Mouse (Mus musculus) embryonic facial prominence, embryonic 13.5 days (tissue): ENCODE data around the gene 4930539E08Rik. TPM values are rescaled to one million over a fixed set of nuclear protein-coding genes. Genes with fewer than 3 reads are reported as not detected.

Experiments
- ATAC-seq: fragments of 200-750 bp; cut with Nextera tagmentation; 2 replicates; pipeline ENCODE4 v1.8.0; 2017; ENCODE audit warnings: low read depth; ENCODE audit not compliant: insufficient number of reproducible peaks, insufficient read depth, low FRiP score, low TSS enrichment
- H3K27ac ChIP-seq: fragments of 300-500 bp; sonication (generic); 2 replicates; pipeline ENCODE4 v1.5.1; 2015; ENCODE audit warnings: moderate library complexity, mild to moderate bottlenecking, inconsistent platforms
- H3K27me3 ChIP-seq: fragments of 300-500 bp; sonication (generic); 2 replicates; pipeline ENCODE4 v1.6.1; 2015; ENCODE audit warnings: mild to moderate bottlenecking, inconsistent platforms
- H3K36me3 ChIP-seq: fragments of 300-500 bp; sonication (generic); 2 replicates; pipeline ENCODE4 v1.6.1; 2015; ENCODE audit warnings: mild to moderate bottlenecking, inconsistent platforms
- H3K4me1 ChIP-seq: fragments of 300-500 bp; sonication (generic); 2 replicates; pipeline ENCODE4 v1.6.1; 2015; ENCODE audit warnings: inconsistent platforms
- H3K4me2 ChIP-seq: fragments of 300-500 bp; sonication (generic); 2 replicates; pipeline ENCODE4 v1.6.1; 2015; ENCODE audit warnings: moderate library complexity, mild to moderate bottlenecking, inconsistent platforms
- H3K4me3 ChIP-seq: fragments of 300-500 bp; sonication (generic); 2 replicates; pipeline ENCODE4 v1.5.1; 2015; ENCODE audit warnings: mild to moderate bottlenecking, inconsistent platforms
- H3K9ac ChIP-seq: fragments of 300-500 bp; sonication (generic); 2 replicates; pipeline ENCODE4 v1.6.1; 2015; ENCODE audit warnings: mild to moderate bottlenecking, inconsistent platforms
- H3K9me3 ChIP-seq: fragments of 300-500 bp; sonication (generic); 2 replicates; pipeline ENCODE4 v1.6.1; 2016; ENCODE audit warnings: inconsistent platforms
- WGBS: fragments of 180-500 bp; shearing (Covaris S2); methylation state at CpG from one replicate; pipeline ENCODE4 v1.1.7; 2015; ENCODE audit warnings: mixed read lengths; 5-methylcytosine and 5-hydroxymethylcytosine counted together
- polyA plus RNA-seq: library from polyadenylated mRNA; unstranded; fragments of >200 nt; fragmentation: Nextera tagmentation; extraction: Ambion mirVana; gene quantifications from 2 replicates; pipeline ENCODE4 v1.2.1, GENCODE M21; 2015

The 4930539E08Rik gene
- polyA plus RNA-seq, 1 experiment from 2014 or later = 0.41 TPM

DNA sequence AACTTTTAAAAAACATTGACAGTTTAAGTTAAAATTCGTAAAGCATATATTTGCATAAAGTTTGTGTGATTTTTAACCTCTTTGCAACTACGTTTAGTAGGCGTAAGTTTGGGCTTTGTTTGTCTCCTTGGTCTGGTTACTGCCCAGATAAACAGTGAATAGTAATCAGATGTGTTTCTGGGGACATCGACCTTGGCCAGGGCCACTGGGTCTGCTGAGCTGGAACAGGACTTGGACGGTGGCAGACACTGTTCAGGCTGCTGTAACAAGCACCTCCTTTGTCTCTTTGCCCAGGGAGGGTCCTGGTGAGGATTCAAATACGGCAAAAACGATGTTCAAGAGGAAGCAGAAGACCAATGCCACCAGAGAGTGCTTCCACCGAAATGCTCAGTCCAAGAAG lies 29.9 kb downstream of the 4930539E08Rik start:
- Histone ChIP-seq H3K36me3 (no peaks in the 10 kb centered on the region), H3K9ac (no peak overlapping the region), H3K27me3 (peaks cover 12% of the 10 kb centered on the region), H3K4me1 (peaks cover 3% of the 10 kb centered on the region), H3K9me3 (no peaks in the 10 kb centered on the region), H3K4me2 (no peak overlapping the region), H3K4me3 (no peak overlapping the region), H3K27ac (no peak overlapping the region)
- no peak for ATAC-seq
- WGBS = 87% methylated on average over 8 of the region's 8 CpGs

DNA sequence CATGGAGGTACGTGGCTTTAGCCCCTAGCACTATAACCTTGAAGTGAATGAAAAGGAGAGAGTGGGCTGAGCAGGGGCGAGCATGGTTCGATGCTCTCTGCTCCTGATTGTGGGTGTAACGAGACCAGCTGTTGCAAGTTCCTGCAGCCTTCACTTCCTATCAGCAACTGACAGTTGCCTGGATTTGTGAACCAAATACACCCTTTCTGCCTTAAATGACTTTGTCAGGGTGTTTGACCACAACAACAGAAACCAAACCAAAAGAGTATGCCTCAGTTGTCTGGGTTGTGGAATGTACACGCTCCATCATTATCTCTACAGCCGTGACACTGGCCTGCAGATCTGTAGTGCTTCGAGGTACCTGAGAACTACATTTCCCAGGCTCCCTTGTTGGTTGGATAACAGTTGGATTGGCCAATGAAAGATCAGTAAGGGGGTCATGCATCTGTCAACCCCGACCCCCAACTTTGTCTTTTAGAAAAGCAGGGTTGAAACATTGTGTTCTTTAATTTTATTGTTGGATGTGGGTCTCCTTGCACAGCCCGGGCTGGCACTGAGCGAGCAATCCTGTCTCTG lies 31.1 kb downstream of the 4930539E08Rik start:
- WGBS = 67% methylated on average over 10 of the region's 10 CpGs
- Histone ChIP-seq H3K9me3 (no peaks in the 10 kb centered on the region), H3K36me3 (no peaks in the 10 kb centered on the region), H3K27ac (no peak overlapping the region), H3K4me2 (no peak overlapping the region), H3K27me3 (peaks cover 14% of the 10 kb centered on the region), H3K4me1 (peaks cover 9% of the 10 kb centered on the region), H3K4me3 (no peak overlapping the region), H3K9ac (no peak overlapping the region)
- no peak for ATAC-seq

DNA sequence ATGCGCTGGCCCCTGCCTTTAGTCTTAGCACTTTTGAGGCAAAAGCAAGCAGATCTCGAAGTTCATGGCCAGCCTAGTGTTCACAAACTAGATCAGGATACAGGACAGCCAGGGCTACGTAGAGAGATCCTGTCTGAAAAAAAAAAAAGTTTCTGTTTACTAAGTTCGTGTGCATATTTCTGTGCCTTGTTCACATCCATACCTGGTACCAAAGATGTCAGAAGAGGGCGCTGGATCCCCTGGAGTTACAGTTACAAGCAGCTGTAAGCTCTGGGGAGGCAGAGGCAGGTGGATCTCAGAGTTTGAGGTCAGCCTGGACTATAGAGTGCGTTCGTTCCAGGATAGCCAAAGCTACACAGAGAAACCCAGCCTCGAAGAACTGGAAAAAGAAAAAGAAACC lies 32.3 kb downstream of the 4930539E08Rik start:
- Histone ChIP-seq H3K4me3 (no peak overlapping the region), H3K4me2 (peak overlapping the region; percentile 34), H3K9ac (no peak overlapping the region), H3K27me3 (peaks cover 17% of the 10 kb centered on the region), H3K36me3 (no peaks in the 10 kb centered on the region), H3K27ac (no peak overlapping the region), H3K9me3 (no peaks in the 10 kb centered on the region), H3K4me1 (peaks cover 9% of the 10 kb centered on the region)
- WGBS = 45% methylated on average over 8 of the region's 8 CpGs
- no peak for ATAC-seq

DNA sequence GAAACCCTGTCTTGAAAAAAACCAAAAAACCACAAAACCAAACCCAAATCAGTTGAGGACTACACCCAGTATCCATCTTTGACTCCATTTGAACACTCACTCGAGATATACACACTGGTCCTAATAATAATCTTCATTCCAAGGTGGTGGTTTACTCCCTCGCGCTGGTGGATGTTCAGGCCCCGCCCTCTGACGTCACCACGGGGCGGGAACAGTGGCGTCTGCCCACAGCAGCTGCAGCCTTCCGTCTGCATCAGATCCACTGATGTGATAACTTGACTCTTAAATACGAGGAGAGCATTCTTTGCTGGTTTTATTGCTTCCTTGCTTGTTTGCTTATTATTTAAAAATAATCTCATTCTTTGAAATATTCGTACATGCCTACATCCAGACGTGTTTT lies 32.8 kb downstream of the 4930539E08Rik start:
- WGBS = 3% methylated on average over 12 of the region's 12 CpGs
- ATAC-seq = no peak
- no peak overlapping the region for H3K4me3 ChIP-seq
- H3K36me3 ChIP-seq = no peaks in the 10 kb centered on the region
- no peak overlapping the region for H3K27ac ChIP-seq
- H3K9me3 ChIP-seq = no peaks in the 10 kb centered on the region
- peak overlapping the region; percentile 34 for H3K4me2 ChIP-seq
- H3K9ac ChIP-seq = no peak overlapping the region
- H3K27me3 ChIP-seq = peaks cover 17% of the 10 kb centered on the region
- H3K4me1 ChIP-seq = peaks cover 9% of the 10 kb centered on the region

DNA sequence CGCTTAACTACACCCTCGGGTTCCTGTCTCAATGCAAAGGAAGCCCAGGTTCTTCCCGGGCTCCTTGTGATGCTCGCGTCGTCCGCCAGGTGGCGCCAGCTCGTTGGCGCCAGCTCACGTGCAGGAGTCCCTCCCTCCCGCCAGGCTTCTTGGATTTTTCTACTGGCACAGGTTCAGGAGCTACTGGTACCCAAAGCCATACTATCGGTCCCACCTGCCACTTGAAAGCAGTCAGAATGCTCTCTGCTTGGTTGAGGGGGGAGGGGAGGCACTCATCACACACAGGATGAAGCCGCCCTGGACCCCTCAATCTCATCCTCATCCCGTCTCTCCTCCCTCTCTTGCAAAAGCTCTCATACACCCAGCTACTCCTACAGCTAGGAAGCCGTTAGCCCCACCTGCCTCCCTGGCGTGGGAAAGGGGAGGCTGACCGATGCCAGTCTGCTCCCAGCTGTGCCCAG lies 35.2 kb downstream of the 4930539E08Rik start:
- H3K9ac ChIP-seq = no peak overlapping the region
- H3K36me3 ChIP-seq = no peaks in the 10 kb centered on the region
- WGBS = 6% methylated on average over 18 of the region's 18 CpGs
- no peaks in the 10 kb centered on the region for H3K9me3 ChIP-seq
- H3K4me1 ChIP-seq = peaks cover 25% of the 10 kb centered on the region
- peak overlapping the region; percentile 45 for H3K4me2 ChIP-seq
- H3K4me3 ChIP-seq = no peak overlapping the region
- peaks cover 17% of the 10 kb centered on the region for H3K27me3 ChIP-seq
- ATAC-seq = no peak
- no peak overlapping the region for H3K27ac ChIP-seq

DNA sequence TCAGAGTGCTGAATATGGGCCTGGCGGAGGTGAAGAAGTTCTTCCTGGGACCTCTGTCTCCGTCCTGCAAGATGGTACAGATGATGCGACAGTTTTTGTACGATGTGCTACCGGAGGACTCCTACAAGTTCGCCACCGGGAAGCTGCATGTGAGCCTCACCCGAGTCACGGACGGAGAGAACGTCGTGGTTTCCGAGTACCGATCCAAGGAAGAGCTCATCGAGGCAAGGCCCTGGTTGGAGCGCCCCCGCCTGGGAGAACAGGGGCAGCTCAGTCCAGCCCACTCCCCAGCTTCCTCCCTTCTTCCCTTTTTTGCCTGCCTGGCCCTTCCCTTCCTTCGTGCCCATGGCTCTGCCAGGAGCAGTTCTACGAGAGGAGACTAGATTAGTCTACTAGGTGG lies 38.3 kb downstream of the 4930539E08Rik start:
- Histone ChIP-seq H3K27me3 (peaks cover 17% of the 10 kb centered on the region), H3K27ac (no peak overlapping the region), H3K4me1 (peaks cover 25% of the 10 kb centered on the region), H3K9me3 (no peaks in the 10 kb centered on the region), H3K9ac (peak overlapping the region; percentile 44; the same call in 1 of the 2 replicates), H3K4me2 (peak overlapping the region; percentile 47), H3K4me3 (peak overlapping the region; percentile 9; the same call in 1 of the 2 replicates), H3K36me3 (no peaks in the 10 kb centered on the region)
- no peak for ATAC-seq
- 12% methylated on average over 19 of the region's 19 CpGs for WGBS

DNA sequence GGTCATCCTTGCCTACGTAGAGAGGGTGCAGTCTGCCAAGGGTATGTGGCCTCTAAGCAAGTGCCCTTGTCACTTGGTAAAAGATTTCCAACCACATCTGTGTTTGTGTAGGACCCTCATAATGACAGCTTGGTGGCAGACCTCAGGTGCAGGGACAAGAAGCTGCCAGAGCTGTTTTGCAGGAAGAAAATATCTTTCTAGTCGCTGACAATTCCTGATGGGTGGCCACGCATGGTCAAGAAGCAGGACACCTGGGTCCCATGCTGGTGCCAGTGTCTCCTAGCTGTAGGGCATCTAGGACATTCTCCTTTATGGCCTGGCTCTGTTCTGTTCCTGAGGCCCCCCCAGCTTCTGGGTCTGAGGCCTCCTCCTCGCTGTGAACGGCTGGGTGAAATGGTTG lies 38.8 kb downstream of the 4930539E08Rik start:
- Histone ChIP-seq H3K9ac (peak overlapping the region; percentile 44; the same call in 1 of the 2 replicates), H3K4me1 (peaks cover 25% of the 10 kb centered on the region), H3K9me3 (no peaks in the 10 kb centered on the region), H3K36me3 (no peaks in the 10 kb centered on the region), H3K27ac (no peak overlapping the region), H3K27me3 (peaks cover 15% of the 10 kb centered on the region), H3K4me2 (peak overlapping the region; percentile 47; the same call in 1 of the 2 replicates), H3K4me3 (peak overlapping the region; percentile 9; the same call in 1 of the 2 replicates)
- 61% methylated on average over 5 of the region's 5 CpGs for WGBS
- ATAC-seq = no peak

DNA sequence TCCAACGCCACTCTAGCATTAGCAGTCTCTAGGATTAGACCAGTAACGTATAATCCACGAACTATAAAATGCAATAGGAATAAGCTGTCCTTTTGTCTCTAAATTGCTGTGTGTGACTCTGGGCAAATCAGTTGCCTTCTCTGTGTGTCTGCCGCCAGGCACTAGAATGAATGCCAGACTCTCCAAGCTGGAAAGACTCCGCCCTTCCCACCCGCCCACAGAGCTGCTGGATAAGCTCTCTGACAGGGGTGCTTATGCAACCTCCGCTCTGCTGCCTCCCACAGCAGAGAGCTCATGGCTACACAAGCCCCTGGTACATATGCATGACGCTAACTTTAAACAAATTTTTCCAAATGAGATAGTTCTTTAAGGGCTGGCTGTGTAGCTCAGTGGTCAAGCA lies 39.8 kb downstream of the 4930539E08Rik start:
- Histone ChIP-seq H3K27me3 (peaks cover 6% of the 10 kb centered on the region; the same call in 1 of the 2 replicates), H3K9me3 (no peaks in the 10 kb centered on the region), H3K27ac (no peak overlapping the region), H3K4me3 (no peak overlapping the region), H3K36me3 (no peaks in the 10 kb centered on the region), H3K4me2 (no peak overlapping the region), H3K9ac (no peak overlapping the region), H3K4me1 (peaks cover 25% of the 10 kb centered on the region)
- ATAC-seq = no peak
- 36% methylated on average over 8 of the region's 8 CpGs for WGBS

DNA sequence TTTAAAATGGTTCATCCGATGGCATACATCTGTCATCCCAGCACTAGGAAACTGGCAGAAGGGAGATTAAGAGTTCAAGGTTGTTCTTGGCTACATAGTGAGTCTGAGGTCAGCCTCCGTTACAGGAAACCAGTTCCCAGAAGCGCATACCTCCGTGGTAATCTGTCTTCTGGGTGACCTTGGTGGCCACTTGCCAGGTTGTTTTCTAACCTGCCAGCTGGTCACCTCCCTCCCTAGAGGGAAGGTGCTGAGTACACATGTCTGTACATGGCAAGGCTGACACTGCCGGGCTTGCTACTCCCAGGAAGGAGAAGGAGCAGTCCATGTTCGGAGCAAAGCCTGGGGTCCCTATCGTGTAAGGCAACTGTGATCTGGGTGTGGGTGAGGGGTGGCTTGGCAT lies 40.3 kb downstream of the 4930539E08Rik start:
- Histone ChIP-seq H3K4me2 (no peak overlapping the region), H3K4me1 (peaks cover 20% of the 10 kb centered on the region), H3K4me3 (no peak overlapping the region), H3K9me3 (no peaks in the 10 kb centered on the region), H3K36me3 (no peaks in the 10 kb centered on the region), H3K27ac (no peak overlapping the region), H3K9ac (no peak overlapping the region), H3K27me3 (0 out of 2 replicates have a peak, but pooled peaks cover 3% of the 10 kb centered on the region)
- ATAC-seq = no peak
- WGBS = 73% methylated on average over 7 of the region's 7 CpGs

DNA sequence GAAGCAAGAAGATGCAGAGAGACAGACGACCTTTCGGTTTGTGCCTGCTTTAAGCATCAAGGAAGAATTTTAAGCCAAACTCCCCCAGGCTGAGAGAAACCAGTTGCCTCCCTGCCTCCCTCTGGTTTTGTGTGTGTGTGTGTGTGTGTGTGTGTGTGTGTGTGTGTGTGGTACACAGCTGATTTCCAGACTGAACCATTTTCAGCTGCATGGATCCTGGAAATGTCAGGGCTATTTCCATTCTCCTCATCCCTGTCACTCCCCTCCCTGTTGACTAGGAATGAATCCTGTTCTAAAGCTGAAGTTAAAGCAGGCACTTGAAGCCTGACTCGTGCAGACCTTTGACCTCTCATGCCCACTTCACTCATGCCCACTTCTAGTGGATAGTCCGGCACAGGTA lies 40.9 kb downstream of the 4930539E08Rik start:
- H3K27me3 ChIP-seq = 0 out of 2 replicates have a peak, but pooled peaks cover 3% of the 10 kb centered on the region
- peaks cover 18% of the 10 kb centered on the region for H3K4me1 ChIP-seq
- H3K9me3 ChIP-seq = no peaks in the 10 kb centered on the region
- WGBS = 72% methylated on average over 4 of the region's 4 CpGs
- H3K36me3 ChIP-seq = no peaks in the 10 kb centered on the region
- no peak overlapping the region for H3K27ac ChIP-seq
- ATAC-seq = no peak
- no peak overlapping the region for H3K4me3 ChIP-seq
- H3K9ac ChIP-seq = no peak overlapping the region
- H3K4me2 ChIP-seq = no peak overlapping the region

DNA sequence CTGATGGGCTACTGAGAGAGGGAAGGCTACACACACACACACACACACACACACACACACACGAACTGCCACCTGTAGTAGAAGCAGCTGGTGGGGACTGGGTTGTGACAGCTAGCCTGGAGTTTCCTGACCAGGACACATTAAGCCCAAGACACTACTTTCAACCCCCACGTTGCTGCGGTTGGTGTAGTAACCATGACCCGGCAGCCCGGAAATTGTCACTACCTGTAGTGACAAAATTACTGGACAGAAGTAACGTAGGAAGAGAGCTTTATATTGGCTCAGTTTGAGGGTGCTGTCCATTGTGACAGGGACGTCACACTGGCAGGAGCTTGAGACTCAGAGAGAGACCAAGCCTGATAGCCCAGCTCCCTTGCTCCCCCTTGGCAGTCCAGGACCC lies 42.8 kb downstream of the 4930539E08Rik start:
- Histone ChIP-seq H3K4me3 (no peak overlapping the region), H3K4me1 (peaks cover 18% of the 10 kb centered on the region), H3K27me3 (no peaks in the 10 kb centered on the region), H3K27ac (no peak overlapping the region), H3K4me2 (no peak overlapping the region), H3K9me3 (no peaks in the 10 kb centered on the region), H3K9ac (no peak overlapping the region), H3K36me3 (no peaks in the 10 kb centered on the region)
- ATAC-seq = no peak
- 85% methylated on average over 7 of the region's 7 CpGs for WGBS

DNA sequence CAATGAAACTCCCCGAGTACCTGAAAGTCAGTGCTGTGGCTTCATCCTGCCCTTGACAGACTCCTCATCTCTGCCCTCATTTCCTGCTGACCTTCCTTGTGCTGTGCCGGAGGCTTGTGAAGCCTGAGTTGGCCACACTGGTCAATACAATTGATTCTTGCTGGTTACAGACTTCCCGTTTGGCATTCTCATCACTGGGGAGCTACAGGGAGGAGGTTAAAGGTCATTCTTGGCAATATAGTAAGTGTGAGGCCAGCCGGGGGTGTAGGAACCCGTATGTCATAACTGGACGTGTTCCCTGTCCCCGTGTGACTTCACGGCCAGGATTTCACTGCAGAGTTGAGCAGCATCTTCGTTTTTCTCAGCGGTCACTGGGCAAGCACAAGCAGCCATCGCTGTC lies 43.3 kb downstream of the 4930539E08Rik start:
- no peak overlapping the region for H3K9ac ChIP-seq
- H3K27me3 ChIP-seq = no peaks in the 10 kb centered on the region
- no peak overlapping the region for H3K27ac ChIP-seq
- H3K36me3 ChIP-seq = no peaks in the 10 kb centered on the region
- no peak overlapping the region for H3K4me3 ChIP-seq
- WGBS = 78% methylated on average over 11 of the region's 11 CpGs
- no peaks in the 10 kb centered on the region for H3K9me3 ChIP-seq
- H3K4me2 ChIP-seq = no peak overlapping the region
- peaks cover 13% of the 10 kb centered on the region for H3K4me1 ChIP-seq
- no peak for ATAC-seq
